Mouse (Mus musculus) hindbrain, embryonic 13.5 days (tissue): ENCODE measurements around the gene Rasa2. TPM values are rescaled to one million over a fixed set of nuclear protein-coding genes. Genes with fewer than 3 reads are reported as not detected.

Source experiments
- ATAC-seq: fragments of 200-750 bp; cut with Nextera tagmentation; 2 replicates; pipeline ENCODE4 v1.8.0; 2017; ENCODE audit warnings: moderate TSS enrichment; ENCODE audit not compliant: low FRiP score
- H3K27ac ChIP-seq: fragments of 300-500 bp; sonication (generic); 2 replicates; pipeline ENCODE4 v1.5.1; 2015; ENCODE audit warnings: inconsistent platforms, mild to moderate bottlenecking, moderate library complexity
- H3K27me3 ChIP-seq: fragments of 300-500 bp; sonication (generic); 2 replicates; pipeline ENCODE4 v1.6.1; 2015; ENCODE audit warnings: mild to moderate bottlenecking, inconsistent platforms
- H3K36me3 ChIP-seq: fragments of 300-500 bp; sonication (generic); 2 replicates; pipeline ENCODE4 v1.6.1; 2015; ENCODE audit warnings: mild to moderate bottlenecking, inconsistent platforms
- H3K4me1 ChIP-seq: fragments of 300-500 bp; sonication (generic); replicated peaks from 2 replicates; pipeline ENCODE4 v1.6.1; 2015; ENCODE audit warnings: inconsistent platforms
- H3K4me2 ChIP-seq: fragments of 300-500 bp; sonication (generic); 2 replicates; pipeline ENCODE4 v1.6.1; 2015; ENCODE audit warnings: inconsistent platforms, mild to moderate bottlenecking, moderate library complexity
- H3K4me3 ChIP-seq: fragments of 300-500 bp; sonication (generic); 2 replicates; pipeline ENCODE4 v1.5.1; 2015; ENCODE audit warnings: mild to moderate bottlenecking, inconsistent platforms
- H3K9ac ChIP-seq: fragments of 300-500 bp; sonication (generic); 2 replicates; pipeline ENCODE4 v1.6.1; 2015; ENCODE audit warnings: mild to moderate bottlenecking, inconsistent platforms
- H3K9me3 ChIP-seq: fragments of 300-500 bp; sonication (generic); 2 replicates; pipeline ENCODE4 v1.6.1; 2016; ENCODE audit warnings: inconsistent platforms
- WGBS: fragments of 180-500 bp; shearing (Covaris S2); methylation state at CpG from one replicate; pipeline ENCODE4 v1.1.7; 2015; 5-methylcytosine and 5-hydroxymethylcytosine counted together
- polyA plus RNA-seq: library from polyadenylated mRNA; unstranded; fragments of >200 nt; fragmentation: Nextera tagmentation; extraction: Ambion mirVana; gene quantifications from 2 replicates; pipeline ENCODE4 v1.2.1, GENCODE M21; 2015

Gene Rasa2
- polyA plus RNA-seq, 1 experiment from 2014 or later: 18.3 TPM

DNA sequence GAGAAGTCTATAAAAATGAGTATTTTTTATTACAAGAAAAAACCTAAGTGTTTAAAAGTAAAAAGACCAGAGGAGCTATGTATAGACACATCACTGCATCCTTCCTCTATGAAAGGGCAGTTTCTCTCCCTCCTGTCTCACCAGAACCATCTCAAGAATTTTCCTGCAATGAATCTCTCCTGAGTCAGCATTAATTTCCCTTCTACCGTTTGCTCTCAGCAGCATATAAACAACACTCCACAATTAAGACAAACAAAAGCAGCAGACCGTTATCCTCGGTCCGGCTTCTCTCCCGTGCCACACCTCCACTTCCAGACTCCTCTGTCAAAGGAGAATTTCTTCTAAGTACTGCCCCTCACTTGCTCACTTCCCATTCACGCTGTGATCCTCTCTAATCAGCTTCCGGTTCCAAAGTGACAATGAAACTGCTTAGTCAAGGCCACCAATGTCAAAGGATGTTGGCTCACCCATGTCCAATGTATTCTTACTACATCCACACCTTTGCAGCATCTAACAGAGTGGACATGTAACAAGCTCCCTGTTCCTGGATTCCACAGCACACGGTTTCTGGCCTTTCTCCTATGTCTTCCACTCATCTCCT is 19.6 kb downstream of the Rasa2 start:
- Histone ChIP-seq H3K4me2 (no peak overlapping the region), H3K36me3 (peaks cover 24% of the 10 kb centered on the region), H3K4me3 (no peak overlapping the region), H3K4me1 (0 out of 2 replicates have a peak, but pooled peaks cover 4% of the 10 kb centered on the region), H3K9me3 (peaks cover 10% of the 10 kb centered on the region), H3K9ac (no peak overlapping the region), H3K27me3 (no peaks in the 10 kb centered on the region), H3K27ac (no peak overlapping the region)
- WGBS: 69% methylated on average over 8 of the region's 8 CpGs
- no peak for ATAC-seq

DNA sequence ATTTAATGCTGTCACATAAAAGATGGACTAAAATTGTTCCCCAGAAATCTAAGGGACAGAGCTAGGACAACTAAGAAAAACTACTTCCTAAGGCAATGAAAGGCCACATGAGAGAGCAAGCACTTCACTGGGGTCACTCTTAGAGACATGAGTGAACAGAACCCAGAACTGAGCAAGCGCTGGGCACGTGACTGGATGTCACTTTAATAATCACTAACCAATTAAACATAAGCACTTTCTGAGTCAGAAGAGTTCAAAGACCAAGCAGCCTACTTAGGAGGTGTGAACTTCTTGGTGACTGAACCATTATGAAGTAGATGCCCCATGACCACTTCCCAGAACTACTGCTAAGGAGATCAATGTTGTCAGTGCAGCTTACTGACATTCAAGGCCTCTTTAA is 20.6 kb downstream of the Rasa2 start:
- Histone ChIP-seq H3K9me3 (peaks cover 13% of the 10 kb centered on the region), H3K4me3 (no peak overlapping the region), H3K4me2 (no peak overlapping the region), H3K4me1 (0 out of 2 replicates have a peak, but pooled peaks cover 4% of the 10 kb centered on the region), H3K9ac (no peak overlapping the region), H3K27ac (no peak overlapping the region), H3K36me3 (peaks cover 28% of the 10 kb centered on the region), H3K27me3 (no peaks in the 10 kb centered on the region)
- no peak for ATAC-seq
- WGBS: 93% methylated on average over 2 of the region's 2 CpGs

DNA sequence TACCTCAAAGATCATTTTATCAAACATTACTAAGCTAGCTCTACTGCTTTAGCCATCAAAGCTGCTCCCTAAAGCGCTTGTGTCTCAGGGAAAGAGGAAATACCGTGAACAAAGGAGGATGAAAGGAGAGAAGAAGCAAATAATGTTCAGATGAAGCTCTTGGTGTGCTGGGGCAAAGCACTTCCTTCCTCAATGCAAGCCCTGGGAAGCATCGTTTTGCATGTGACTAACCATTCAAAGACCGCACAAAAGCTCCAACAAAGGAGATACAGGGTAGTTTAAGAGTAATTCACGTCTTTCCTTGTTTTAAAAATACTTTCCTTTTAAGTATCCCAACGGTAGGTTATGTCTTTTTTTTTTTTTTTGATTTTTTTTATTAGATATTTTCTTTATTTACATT is 28.0 kb downstream of the Rasa2 start:
- peaks cover 41% of the 10 kb centered on the region for H3K36me3 ChIP-seq
- H3K27me3 ChIP-seq: no peaks in the 10 kb centered on the region
- H3K4me3 ChIP-seq: no peak overlapping the region
- no peak overlapping the region for H3K9ac ChIP-seq
- peaks cover 13% of the 10 kb centered on the region for H3K9me3 ChIP-seq
- no peak overlapping the region for H3K27ac ChIP-seq
- 22% methylated on average over 6 of the region's 6 CpGs for WGBS
- H3K4me1 ChIP-seq: no peaks in the 10 kb centered on the region
- ATAC-seq: no peak
- H3K4me2 ChIP-seq: no peak overlapping the region

DNA sequence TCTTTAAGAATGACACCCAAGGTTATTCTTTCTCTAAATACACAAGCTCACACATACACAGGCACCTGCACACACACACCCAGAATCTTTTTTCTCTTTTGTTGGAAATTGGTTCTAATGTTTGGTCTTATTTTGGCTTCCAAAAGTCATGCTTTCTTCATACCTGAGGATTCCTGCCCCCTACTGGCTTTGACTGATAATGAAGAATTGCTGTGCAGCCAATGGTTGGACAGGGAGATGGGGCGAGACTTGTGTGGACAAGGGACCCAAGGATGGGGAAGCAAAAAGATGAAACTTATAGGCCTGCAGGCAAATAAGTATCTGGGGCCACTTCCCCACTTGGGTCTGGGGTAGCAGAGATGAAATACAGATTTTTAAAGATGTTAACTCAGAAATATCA is 33.5 kb downstream of the Rasa2 start:
- no peak for ATAC-seq
- peaks cover 24% of the 10 kb centered on the region for H3K36me3 ChIP-seq
- no peaks in the 10 kb centered on the region for H3K27me3 ChIP-seq
- no peak overlapping the region for H3K9ac ChIP-seq
- no peaks in the 10 kb centered on the region for H3K4me1 ChIP-seq
- no peak overlapping the region for H3K4me2 ChIP-seq
- 91% methylated on average over 1 of the region's 1 CpGs for whole genome bisulfite sequencing
- H3K9me3 ChIP-seq: no peaks in the 10 kb centered on the region
- H3K4me3 ChIP-seq: no peak overlapping the region
- no peak overlapping the region for H3K27ac ChIP-seq

DNA sequence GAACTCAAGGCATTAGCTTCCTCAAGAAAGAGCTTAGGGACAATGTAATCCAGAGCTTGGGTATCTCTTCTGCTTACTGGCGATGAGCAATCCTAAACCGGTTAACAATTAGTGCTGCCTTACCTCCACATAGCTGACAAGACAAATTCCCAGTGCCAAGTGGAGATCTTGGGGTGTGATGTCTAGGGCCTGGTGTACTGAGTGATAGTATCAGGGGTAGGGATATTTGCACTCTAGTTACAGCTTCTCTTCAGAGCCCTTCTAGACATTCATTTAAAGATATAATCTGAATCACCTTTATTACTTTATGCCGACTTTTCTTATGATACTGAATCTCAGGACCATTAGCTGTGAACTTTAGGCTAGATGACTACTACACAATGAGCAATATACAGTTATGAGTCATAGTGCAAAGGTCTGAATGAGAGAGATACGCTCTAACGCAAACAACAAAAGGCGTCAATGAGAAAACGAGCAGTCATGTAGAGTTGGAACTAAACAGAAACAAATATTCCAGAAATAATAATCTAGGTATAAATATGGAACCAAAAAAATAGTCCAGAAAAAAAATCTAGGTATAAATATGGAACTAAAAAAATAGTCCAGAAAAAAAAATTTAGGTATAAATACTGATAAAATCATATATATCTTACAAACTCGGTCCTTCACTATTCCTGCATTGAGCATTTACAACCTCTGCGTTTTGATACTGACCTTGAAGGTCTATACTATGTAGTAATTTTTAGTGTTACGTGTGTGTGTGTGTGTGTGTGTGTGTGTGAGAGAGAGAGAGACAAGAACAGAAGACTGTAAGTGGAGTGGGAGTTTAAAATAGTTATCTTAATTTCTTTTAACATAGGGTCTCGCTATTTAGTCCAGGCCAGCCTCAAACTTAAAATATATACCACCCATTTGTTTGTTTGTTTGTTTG is 38.5 kb downstream of the Rasa2 start:
- Histone ChIP-seq H3K4me2 (no peak overlapping the region), H3K9me3 (no peaks in the 10 kb centered on the region)

DNA sequence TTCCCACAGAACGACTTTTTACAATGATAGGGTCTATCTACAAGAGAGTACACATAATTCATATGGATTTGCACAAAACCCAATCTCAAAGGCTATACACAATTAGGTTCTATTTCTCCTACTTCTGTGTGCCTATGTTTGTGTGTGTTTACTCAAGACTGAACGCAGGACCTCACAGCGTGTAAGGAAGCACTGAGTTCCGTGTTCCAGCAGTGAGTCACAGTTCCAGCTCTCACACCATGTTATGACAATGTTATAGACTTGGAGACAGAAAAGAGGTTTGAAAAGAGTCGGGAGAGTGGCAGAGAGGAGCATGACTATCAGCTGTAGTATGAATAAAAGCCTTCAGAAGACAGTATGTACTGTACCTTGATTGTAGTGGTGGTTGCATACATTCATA is 42.1 kb downstream of the Rasa2 start:
- ATAC-seq: no peak
- Histone ChIP-seq H3K4me2 (no peak overlapping the region), H3K27ac (no peak overlapping the region), H3K9me3 (no peaks in the 10 kb centered on the region), H3K9ac (no peak overlapping the region), H3K4me3 (no peak overlapping the region), H3K27me3 (no peaks in the 10 kb centered on the region), H3K4me1 (no peaks in the 10 kb centered on the region), H3K36me3 (peaks cover 24% of the 10 kb centered on the region)
- WGBS: 97% methylated on average over 5 of the region's 5 CpGs

More for the DNA sequence above, 38.5 kb downstream of the Rasa2 start:
- Histone ChIP-seq H3K4me1 (no peaks in the 10 kb centered on the region), H3K36me3 (peaks cover 29% of the 10 kb centered on the region), H3K27me3 (no peaks in the 10 kb centered on the region), H3K27ac (no peak overlapping the region), H3K4me3 (no peak overlapping the region), H3K9ac (no peak overlapping the region)
- no peak for ATAC-seq
- WGBS: 95% methylated on average over 11 of the region's 11 CpGs

DNA sequence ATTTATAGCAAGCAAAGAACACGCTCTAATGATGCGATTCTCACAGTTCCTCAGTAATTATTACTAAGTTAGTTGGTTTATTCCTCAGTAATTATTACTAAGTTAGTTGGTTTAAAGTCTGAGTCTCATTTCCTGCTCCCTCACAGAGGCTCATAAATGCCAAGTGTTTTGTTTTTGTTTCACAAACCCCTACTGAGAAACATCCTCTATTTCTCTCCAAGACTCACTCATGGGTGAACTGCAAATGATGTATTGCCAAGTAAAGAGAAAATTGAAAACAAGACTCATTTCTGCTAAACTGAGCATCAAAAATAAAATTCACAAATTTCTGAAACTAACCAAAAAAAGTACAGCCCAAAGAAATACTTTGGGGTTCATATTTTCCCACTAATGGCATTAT is 47.9 kb downstream of the Rasa2 start:
- Histone ChIP-seq H3K4me2 (no peak overlapping the region), H3K27ac (no peak overlapping the region), H3K9ac (no peak overlapping the region), H3K36me3 (peaks cover 7% of the 10 kb centered on the region), H3K27me3 (no peaks in the 10 kb centered on the region), H3K9me3 (no peaks in the 10 kb centered on the region), H3K4me1 (no peaks in the 10 kb centered on the region), H3K4me3 (no peak overlapping the region)
- WGBS: 91% methylated on average over 2 of the region's 2 CpGs
- ATAC-seq: no peak

DNA sequence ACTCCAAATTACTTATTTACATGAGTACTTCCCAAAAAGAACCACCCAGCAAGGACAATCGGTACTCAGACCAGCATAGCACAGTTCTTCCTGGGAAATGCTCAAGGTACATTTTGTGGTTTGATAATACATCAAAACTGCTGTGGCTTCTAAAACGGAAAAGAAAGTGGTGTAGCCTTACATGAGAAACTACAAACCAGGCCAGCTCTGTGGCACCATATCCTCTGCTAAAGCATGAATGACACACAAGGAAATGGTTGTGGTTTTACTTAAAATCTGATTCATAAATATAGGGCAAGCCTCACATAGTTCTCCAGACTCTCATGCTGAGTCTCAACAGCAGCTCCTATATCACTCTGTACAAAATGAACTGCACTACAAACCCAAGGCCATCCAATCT is 48.3 kb downstream of the Rasa2 start:
- H3K9ac ChIP-seq: no peak overlapping the region
- no peaks in the 10 kb centered on the region for H3K4me1 ChIP-seq
- peaks cover 7% of the 10 kb centered on the region for H3K36me3 ChIP-seq
- 89% methylated on average over 2 of the region's 2 CpGs for WGBS
- H3K4me2 ChIP-seq: no peak overlapping the region
- no peaks in the 10 kb centered on the region for H3K9me3 ChIP-seq
- no peak for ATAC-seq
- no peaks in the 10 kb centered on the region for H3K27me3 ChIP-seq
- H3K4me3 ChIP-seq: no peak overlapping the region
- H3K27ac ChIP-seq: no peak overlapping the region

DNA sequence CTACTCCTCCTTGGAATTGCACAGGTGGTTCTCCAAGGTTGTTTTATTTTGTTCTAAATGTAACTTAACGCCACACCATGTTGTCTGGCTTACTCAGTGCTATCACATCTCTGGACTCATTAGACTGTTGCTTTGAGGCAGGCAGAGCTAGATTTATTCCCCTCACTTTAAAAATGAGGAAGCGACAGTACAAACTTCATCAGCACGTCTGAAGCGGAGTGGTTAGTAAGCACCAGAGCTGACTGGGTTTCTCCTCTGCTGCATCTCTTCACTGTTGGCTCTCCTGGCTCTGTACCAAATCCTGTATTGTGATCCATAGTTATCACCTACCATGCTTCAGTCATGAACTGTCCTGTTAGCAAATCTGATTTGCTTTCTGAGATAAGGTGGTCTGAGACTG is 53.2 kb downstream of the Rasa2 start:
- Histone ChIP-seq H3K27me3 (no peaks in the 10 kb centered on the region), H3K9ac (no peak overlapping the region), H3K27ac (no peak overlapping the region), H3K4me3 (no peak overlapping the region), H3K4me1 (no peaks in the 10 kb centered on the region), H3K4me2 (no peak overlapping the region), H3K9me3 (no peaks in the 10 kb centered on the region), H3K36me3 (peaks cover 10% of the 10 kb centered on the region)
- ATAC-seq: no peak
- WGBS: 95% methylated on average over 4 of the region's 4 CpGs

DNA sequence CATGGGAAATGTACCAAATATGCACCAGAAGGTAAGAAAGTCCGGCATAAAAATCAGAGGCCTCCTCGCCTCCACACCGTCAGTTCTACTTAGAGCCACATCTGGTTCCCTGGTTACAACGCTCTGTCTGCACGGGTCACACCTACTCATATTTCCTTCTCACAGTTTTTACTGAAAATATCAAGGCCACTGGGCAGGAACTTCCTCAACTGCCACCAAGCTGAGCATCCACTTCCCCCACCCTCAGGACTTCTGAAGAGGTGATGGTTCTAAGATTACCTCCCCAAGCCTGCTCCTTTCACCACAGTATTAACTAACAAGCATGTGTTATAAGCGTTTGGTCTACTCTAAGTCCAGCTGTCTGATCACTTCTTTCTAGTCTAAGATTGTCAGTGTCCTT is 53.7 kb downstream of the Rasa2 start:
- Histone ChIP-seq H3K4me1 (no peaks in the 10 kb centered on the region), H3K27me3 (no peaks in the 10 kb centered on the region), H3K9me3 (no peaks in the 10 kb centered on the region), H3K27ac (no peak overlapping the region), H3K4me3 (no peak overlapping the region), H3K9ac (no peak overlapping the region), H3K36me3 (peaks cover 10% of the 10 kb centered on the region), H3K4me2 (no peak overlapping the region)
- no peak for ATAC-seq
- WGBS: 79% methylated on average over 6 of the region's 6 CpGs

DNA sequence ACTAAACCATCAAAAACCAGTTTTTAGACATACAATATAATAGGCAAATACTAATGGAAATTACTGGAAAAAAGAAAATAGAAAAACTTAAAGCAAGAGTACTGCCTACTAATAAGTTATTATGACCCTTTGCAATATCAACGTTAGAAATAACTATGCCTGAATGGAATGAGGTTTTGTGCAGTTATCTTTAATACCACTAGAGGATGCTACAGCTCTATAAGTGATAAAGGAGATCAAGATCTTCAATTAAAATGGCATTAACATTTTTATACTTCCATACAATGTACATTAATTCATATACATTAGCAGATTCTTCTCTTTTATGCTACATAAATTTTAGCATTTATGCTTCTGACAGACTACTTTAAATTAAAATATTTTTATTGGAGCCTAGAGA is 58.2 kb downstream of the Rasa2 start:
- no peak overlapping the region for H3K4me2 ChIP-seq
- 17% methylated on average over 1 of the region's 1 CpGs for WGBS
- peaks cover 19% of the 10 kb centered on the region for H3K36me3 ChIP-seq
- ATAC-seq: no peak
- H3K27me3 ChIP-seq: no peaks in the 10 kb centered on the region
- no peaks in the 10 kb centered on the region for H3K9me3 ChIP-seq
- H3K4me3 ChIP-seq: no peak overlapping the region
- H3K9ac ChIP-seq: no peak overlapping the region
- H3K4me1 ChIP-seq: no peaks in the 10 kb centered on the region
- no peak overlapping the region for H3K27ac ChIP-seq

DNA sequence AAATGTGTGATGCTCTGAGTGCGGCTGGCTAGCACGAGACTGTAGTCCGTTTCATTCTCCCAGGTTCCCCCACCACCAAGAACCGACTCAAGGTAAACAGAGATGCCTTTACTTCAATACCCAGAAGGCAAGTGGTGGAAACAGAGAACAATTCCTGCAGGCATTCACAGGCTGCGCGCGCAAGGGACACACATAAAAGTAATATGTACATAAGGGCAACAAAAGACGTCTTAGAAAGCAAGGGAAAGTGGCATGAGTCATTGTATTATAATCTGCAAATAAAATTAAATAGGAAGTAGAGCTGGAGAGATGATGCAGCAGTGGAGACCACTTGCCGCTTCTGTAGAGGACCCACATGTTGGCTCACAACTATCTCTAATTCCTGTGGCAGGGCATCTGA is 58.7 kb downstream of the Rasa2 start:
- H3K4me1 ChIP-seq: no peaks in the 10 kb centered on the region
- WGBS: 86% methylated on average over 9 of the region's 9 CpGs
- H3K9ac ChIP-seq: no peak overlapping the region

More for the DNA sequence above, 58.7 kb downstream of the Rasa2 start:
- no peak overlapping the region for H3K4me2 ChIP-seq
- no peak for ATAC-seq
- H3K4me3 ChIP-seq: no peak overlapping the region
- H3K27ac ChIP-seq: no peak overlapping the region
- H3K27me3 ChIP-seq: no peaks in the 10 kb centered on the region
- H3K9me3 ChIP-seq: no peaks in the 10 kb centered on the region
- peaks cover 19% of the 10 kb centered on the region for H3K36me3 ChIP-seq
